Mouse (Mus musculus) embryo, embryonic 9.5 days (tissue): Measurements from ENCODE around the gene Abcg8.
A peak's percentile ranks its signal among the peaks of the same experiment; 100 is the strongest.

Experiments
- DNase-seq: peaks from one replicate; pipeline ENCODE4 v3.0.0-alpha.2; 2017; ENCODE audit errors: extremely low spot score

The Abcg8 gene

GRCm38 (mm10) chr17:84658195-84658594 lies 17.9 kb upstream of the Abcg8 start:
- peak; percentile 54 for DNase-seq

- DNase-seq: no peak
Measured at GRCm38 (mm10) chr17:84658951-84659350, 17.2 kb upstream of the Abcg8 start.

- no peak for DNase-seq
Measured at GRCm38 (mm10) chr17:84665053-84665452, 11.0 kb upstream of the Abcg8 start.

GRCm38 (mm10) chr17:84665691-84666090 lies 10.4 kb upstream of the Abcg8 start:
- peak; percentile 20 for DNase-seq

- DNase-seq: no peak
Measured at GRCm38 (mm10) chr17:84667848-84668247, 8.3 kb upstream of the Abcg8 start.

- no peak for DNase-seq
Measured at GRCm38 (mm10) chr17:84672376-84673369, 3.4 kb upstream of the Abcg8 start.

- no peak for DNase-seq
Measured at GRCm38 (mm10) chr17:84674048-84674447, 2.1 kb upstream of the Abcg8 start.

GRCm38 (mm10) chr17:84675204-84675603 lies 898 bp upstream of the Abcg8 start:
- DNase-seq: no peak

- DNase-seq: no peak
Measured at GRCm38 (mm10) chr17:84677595-84677994, 1.5 kb downstream of the Abcg8 start.

GRCm38 (mm10) chr17:84681670-84682069 lies 5.6 kb downstream of the Abcg8 start:
- DNase-seq: no peak

- no peak for DNase-seq
Measured at GRCm38 (mm10) chr17:84682734-84683717, 6.9 kb downstream of the Abcg8 start, which contains the start of gene Abcg5. Gene Abcg5, minus strand, starts transcription at chr17:84683011.

- no peak for DNase-seq
Measured at GRCm38 (mm10) chr17:84684284-84684683, 8.2 kb downstream of the Abcg8 start.

GRCm38 (mm10) chr17:84685286-84685685 lies 9.2 kb downstream of the Abcg8 start:
- DNase-seq: no peak

- no peak for DNase-seq
Measured at GRCm38 (mm10) chr17:84687994-84688393, 11.9 kb downstream of the Abcg8 start.

GRCm38 (mm10) chr17:84688834-84689233 lies 12.7 kb downstream of the Abcg8 start:
- DNase-seq: no peak

- DNase-seq: no peak
Measured at GRCm38 (mm10) chr17:84689316-84689715, 13.2 kb downstream of the Abcg8 start.

- no peak for DNase-seq
Measured at GRCm38 (mm10) chr17:84690111-84690510, 14.0 kb downstream of the Abcg8 start.

GRCm38 (mm10) chr17:84693741-84694140 lies 17.6 kb downstream of the Abcg8 start:
- no peak for DNase-seq

- no peak for DNase-seq
Measured at GRCm38 (mm10) chr17:84696537-84696936, 20.4 kb downstream of the Abcg8 start.

- peak; percentile 67 for DNase-seq
Measured at GRCm38 (mm10) chr17:84698727-84699126, 22.6 kb downstream of the Abcg8 start.

GRCm38 (mm10) chr17:84707407-84707806 lies 31.3 kb downstream of the Abcg8 start:
- DNase-seq: no peak

- DNase-seq: no peak
Measured at GRCm38 (mm10) chr17:84708818-84709217, 32.7 kb downstream of the Abcg8 start.
